Mouse (Mus musculus): ENCODE data around the gene Kantr. TPM values are rescaled to one million over a fixed set of nuclear protein-coding genes. Genes with fewer than 3 reads are reported as not detected.
"Not testable (repeated sequence)": the region's sequence is repeated elsewhere in the genome, so short reads cannot be mapped to it uniquely, and the experiment has no call there.

The Kantr gene
- polyA plus RNA-seq, 1 experiment from 2014 or later = 4.2 TPM

DNA sequence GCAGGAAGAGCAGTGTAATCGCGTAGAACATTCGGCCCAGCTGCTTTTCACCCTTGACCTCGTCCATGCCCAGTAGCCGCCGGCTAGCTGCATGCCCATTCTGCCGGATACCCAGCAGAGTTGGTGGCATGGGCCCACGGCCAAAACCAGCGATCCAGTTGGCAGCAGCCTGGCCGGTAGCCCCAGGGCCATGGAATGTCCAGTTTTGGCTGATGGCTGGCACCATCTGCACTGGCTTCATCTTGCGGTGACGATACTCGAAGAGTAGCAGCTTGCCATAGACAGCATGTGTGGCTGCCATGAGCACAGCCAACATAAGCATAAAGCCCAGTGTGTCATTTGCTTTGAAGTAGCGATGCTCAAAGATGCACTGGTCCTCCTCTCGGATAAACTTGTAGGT lies 19.3 kb upstream of the Kantr start:
- ATAC-seq = no peak
- no peak for TF ChIP-seq CTCF (IDR thresholded peaks at IDR 0.05; ENCODE audit: low read depth)
- H3K9me3 ChIP-seq (ENCODE audit: control insufficient read depth) = no peaks in the 10 kb centered on the region
- no peak overlapping the region for H3K4me2 ChIP-seq (replicated peaks; ENCODE audit: low read depth)
- WGBS = 91% methylated on average over 15 of the region's 15 CpGs
- H3K9ac ChIP-seq (ENCODE audit: low read depth, low read length) = no peak overlapping the region
- no peaks in the 10 kb centered on the region for H3K36me3 ChIP-seq (ENCODE audit: control insufficient read depth, insufficient read depth)
- no peak overlapping the region for H3K27ac ChIP-seq (ENCODE audit: low read depth, low read length)
- no peak overlapping the region for H3K4me3 ChIP-seq (ENCODE audit: low read depth, low read length)
- no peaks in the 10 kb centered on the region; the same call in 1 of the 2 replicates for H3K27me3 ChIP-seq (replicated peaks; ENCODE audit: control insufficient read depth, insufficient read depth, low read length)
- H3K4me1 ChIP-seq (replicated peaks; ENCODE audit: control insufficient read depth, insufficient read depth, low read length) = no peaks in the 10 kb centered on the region

DNA sequence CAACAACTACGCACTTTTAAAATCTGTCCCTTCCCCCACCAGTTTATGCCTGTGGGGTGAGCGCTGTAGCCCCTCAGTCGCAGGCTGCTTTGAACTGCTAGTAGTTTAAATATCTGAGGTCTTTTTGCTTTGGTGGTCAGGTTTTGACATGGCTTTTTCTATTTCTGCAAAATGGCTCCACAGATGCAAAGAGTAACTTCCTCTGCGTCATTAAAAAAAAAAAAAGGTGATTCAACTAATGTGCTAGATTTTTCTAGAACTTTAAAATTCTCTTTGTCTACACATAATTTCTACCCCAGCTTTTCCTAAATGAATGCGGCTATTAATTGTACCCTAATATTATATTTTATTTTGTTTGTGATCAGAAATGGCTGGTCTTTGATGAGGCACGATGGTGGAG lies 15.6 kb upstream of the Kantr start:
- no peak for ATAC-seq
- H3K27me3 ChIP-seq (replicated peaks; ENCODE audit: control insufficient read depth, insufficient read depth, low read length) = no peaks in the 10 kb centered on the region; the same call in 1 of the 2 replicates
- 33% methylated on average over 6 of the region's 6 CpGs for WGBS
- H3K9me3 ChIP-seq (ENCODE audit: control insufficient read depth) = no peaks in the 10 kb centered on the region
- peak overlapping the region; percentile 77 for H3K4me2 ChIP-seq (replicated peaks; ENCODE audit: low read depth)
- peak overlapping the region; percentile 57 for H3K4me3 ChIP-seq (ENCODE audit: low read depth, low read length)
- H3K4me1 ChIP-seq (replicated peaks; ENCODE audit: control insufficient read depth, insufficient read depth, low read length) = no peaks in the 10 kb centered on the region
- no peak for TF ChIP-seq CTCF (IDR thresholded peaks at IDR 0.05; ENCODE audit: low read depth)
- H3K36me3 ChIP-seq (ENCODE audit: control insufficient read depth, insufficient read depth) = 0 out of 2 replicates have a peak, but pooled peaks cover 4% of the 10 kb centered on the region
- H3K27ac ChIP-seq (ENCODE audit: low read depth, low read length) = 0 out of 2 replicates have a peak overlapping the region, but pooled peaks have one; percentile 66
- no peak overlapping the region for H3K9ac ChIP-seq (ENCODE audit: low read depth, low read length)

DNA sequence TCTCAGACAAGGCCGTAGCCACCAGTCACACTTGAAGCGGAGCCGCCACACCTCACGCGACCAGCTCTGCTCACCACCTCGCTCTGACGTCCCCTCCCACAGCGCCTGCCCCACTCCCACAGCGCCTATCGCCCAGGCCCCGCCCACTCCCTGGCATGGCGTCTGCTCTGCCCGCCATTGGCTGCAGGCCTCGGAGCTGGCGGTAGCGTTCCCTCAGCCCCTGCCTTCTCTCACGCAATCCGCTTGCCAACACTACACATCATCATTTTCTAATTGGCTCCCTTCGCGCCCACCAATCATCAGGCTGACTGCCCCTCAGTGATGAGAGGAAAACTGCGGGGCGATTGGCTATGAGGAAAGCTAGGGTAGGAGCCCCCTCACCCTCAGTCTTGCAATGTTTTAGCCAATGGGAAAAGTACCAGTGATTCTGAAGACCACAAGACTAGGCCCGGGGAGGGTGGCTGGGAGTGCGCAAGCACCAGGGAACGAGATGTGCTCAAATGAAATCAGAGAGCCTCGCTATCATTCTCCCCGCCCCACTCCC lies 15.1 kb upstream of the Kantr start, which contains the start of gene Tspyl2:
Tspyl2 (minus strand) TSS at position 68 of the 544 bp plus-strand sequence.
- TF ChIP-seq CTCF (IDR thresholded peaks at IDR 0.05; ENCODE audit: low read depth) = no peak
- 0 out of 2 replicates have a peak, but pooled peaks cover 4% of the 10 kb centered on the region for H3K36me3 ChIP-seq (ENCODE audit: control insufficient read depth, insufficient read depth)
- H3K9ac ChIP-seq (ENCODE audit: low read depth, low read length) = peak within 1 kb of the TSS; percentile 50
- H3K4me1 ChIP-seq (replicated peaks; ENCODE audit: control insufficient read depth, insufficient read depth, low read length) = no peaks in the 10 kb centered on the region
- H3K27me3 ChIP-seq (replicated peaks; ENCODE audit: control insufficient read depth, insufficient read depth, low read length) = no peaks in the 10 kb centered on the region; the same call in 1 of the 2 replicates
- peak within 1 kb of the TSS; percentile 77 for H3K4me2 ChIP-seq (replicated peaks; ENCODE audit: low read depth)
- no peaks in the 10 kb centered on the region for H3K9me3 ChIP-seq (ENCODE audit: control insufficient read depth)
- H3K4me3 ChIP-seq (ENCODE audit: low read depth, low read length) = peak within 1 kb of the TSS; percentile 57
- WGBS = 17% methylated on average over 23 of the region's 27 CpGs
- peak within 1 kb of the TSS; percentile 66 for H3K27ac ChIP-seq (ENCODE audit: low read depth, low read length)
- ATAC-seq = peak; percentile 98

DNA sequence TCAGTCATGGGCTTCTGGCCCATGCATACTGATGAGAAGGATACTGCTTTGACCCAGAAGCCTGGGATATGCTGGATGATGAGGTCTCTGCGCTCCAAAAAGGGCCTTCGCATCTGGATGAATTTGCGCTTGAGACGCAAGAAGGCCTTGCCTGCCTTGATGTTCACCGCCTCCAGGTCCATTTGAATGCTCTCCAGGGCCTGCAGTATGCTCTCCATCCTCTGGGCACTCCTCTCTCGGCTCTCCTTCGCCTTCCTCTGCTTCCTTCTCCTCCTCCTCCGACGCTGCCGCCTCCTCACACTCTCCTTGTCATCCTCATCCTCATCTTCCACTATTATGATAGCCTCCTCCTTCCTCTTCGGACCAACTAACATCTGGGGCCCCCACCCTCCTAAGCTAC lies 14.2 kb upstream of the Kantr start:
- Histone ChIP-seq H3K27ac (ENCODE audit: low read depth, low read length) (no peak overlapping the region), H3K4me2 (replicated peaks; ENCODE audit: low read depth) (peak overlapping the region; percentile 77), H3K4me1 (replicated peaks; ENCODE audit: control insufficient read depth, insufficient read depth, low read length) (no peaks in the 10 kb centered on the region), H3K36me3 (ENCODE audit: control insufficient read depth, insufficient read depth) (0 out of 2 replicates have a peak, but pooled peaks cover 4% of the 10 kb centered on the region), H3K9ac (ENCODE audit: low read depth, low read length) (no peak overlapping the region), H3K27me3 (replicated peaks; ENCODE audit: control insufficient read depth, insufficient read depth, low read length) (no peaks in the 10 kb centered on the region; the same call in 1 of the 2 replicates), H3K9me3 (ENCODE audit: control insufficient read depth) (no peaks in the 10 kb centered on the region), H3K4me3 (ENCODE audit: low read depth, low read length) (peak overlapping the region; percentile 57)
- 41% methylated on average over 11 of the region's 11 CpGs for WGBS
- TF ChIP-seq CTCF (IDR thresholded peaks at IDR 0.05; ENCODE audit: low read depth) = no peak
- ATAC-seq = no peak

DNA sequence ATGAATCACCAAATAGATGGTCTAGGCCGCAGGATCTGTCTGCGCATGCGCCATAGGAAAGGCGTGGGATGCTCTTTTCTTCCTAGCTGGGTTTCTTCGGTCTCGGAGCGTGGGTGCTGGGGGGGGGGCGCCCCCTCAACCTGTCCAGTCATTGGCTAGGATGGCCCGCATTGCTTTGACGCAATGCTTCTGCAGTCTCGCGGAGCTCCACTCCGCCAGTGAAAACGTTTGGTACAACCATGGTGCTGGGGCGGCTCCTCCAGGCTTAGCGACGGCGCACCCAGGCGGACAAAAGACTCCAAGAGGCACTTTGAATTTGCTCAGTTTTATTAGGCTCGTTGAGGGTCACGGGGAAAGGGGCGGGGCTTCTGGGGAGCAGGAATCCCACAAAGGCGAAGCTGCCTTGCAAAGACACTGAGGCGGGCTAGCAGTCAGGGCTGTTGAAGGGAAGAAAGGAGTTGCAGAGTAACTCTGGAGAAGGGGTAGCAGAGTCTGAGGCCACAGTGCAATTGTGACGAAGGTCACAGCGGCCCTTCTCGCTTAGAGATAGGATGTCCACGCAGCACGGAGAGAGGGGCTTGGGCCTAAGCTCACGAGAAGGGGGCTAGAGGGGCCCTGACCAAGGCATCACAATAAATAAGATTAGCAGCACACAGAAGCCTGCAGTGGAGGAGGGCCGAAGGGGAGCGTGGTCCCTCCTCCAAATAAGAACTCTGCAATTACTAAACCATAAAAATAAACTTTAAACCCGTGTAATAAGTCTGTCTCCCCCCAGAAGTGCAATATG lies 9.4 kb upstream of the Kantr start:
- ATAC-seq = peak; percentile 98
- WGBS = 17% methylated on average over 33 of the region's 33 CpGs
- Histone ChIP-seq H3K4me3 (ENCODE audit: low read depth, low read length) (peak overlapping the region; percentile 26), H3K4me2 (replicated peaks; ENCODE audit: low read depth) (peak overlapping the region; percentile 51), H3K9ac (ENCODE audit: low read depth, low read length) (0 out of 2 replicates have a peak overlapping the region, but pooled peaks have one; percentile 26), H3K4me1 (replicated peaks; ENCODE audit: control insufficient read depth, insufficient read depth, low read length) (no peaks in the 10 kb centered on the region), H3K36me3 (ENCODE audit: control insufficient read depth, insufficient read depth) (0 out of 2 replicates have a peak, but pooled peaks cover 4% of the 10 kb centered on the region), H3K27me3 (replicated peaks; ENCODE audit: control insufficient read depth, insufficient read depth, low read length) (no peaks in the 10 kb centered on the region), H3K9me3 (ENCODE audit: control insufficient read depth) (no peaks in the 10 kb centered on the region), H3K27ac (ENCODE audit: low read depth, low read length) (peak overlapping the region; percentile 66)
- peak; percentile 34 for TF ChIP-seq CTCF (IDR thresholded peaks at IDR 0.05; ENCODE audit: low read depth)

DNA sequence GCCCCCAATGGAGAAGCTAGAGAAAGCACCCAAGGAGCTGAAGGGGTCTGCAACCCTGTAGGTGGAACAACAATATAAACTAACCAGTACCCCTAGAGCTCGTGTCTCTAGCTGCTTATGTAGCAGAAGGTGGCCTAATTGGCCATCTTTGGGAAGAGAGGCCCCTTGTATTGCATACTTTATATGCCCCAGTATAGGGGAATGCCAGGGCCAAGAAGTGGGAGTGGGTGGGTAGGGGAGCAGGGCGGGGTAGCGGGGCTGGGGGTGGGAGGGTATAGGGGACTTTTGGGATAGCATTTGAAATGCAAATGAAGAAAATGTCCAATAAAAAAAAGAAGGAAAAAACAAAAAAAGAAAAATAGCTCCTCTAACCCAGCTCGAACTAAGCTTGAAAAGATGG lies 8.8 kb upstream of the Kantr start:
- H3K9ac ChIP-seq (ENCODE audit: low read depth, low read length); H3K27me3 ChIP-seq (replicated peaks; ENCODE audit: control insufficient read depth, insufficient read depth, low read length); H3K4me1 ChIP-seq (replicated peaks; ENCODE audit: control insufficient read depth, insufficient read depth, low read length); H3K27ac ChIP-seq (ENCODE audit: low read depth, low read length); H3K9me3 ChIP-seq (ENCODE audit: control insufficient read depth); H3K36me3 ChIP-seq (ENCODE audit: control insufficient read depth, insufficient read depth): not testable (repeated sequence)
- H3K4me3 ChIP-seq (ENCODE audit: low read depth, low read length) = peak overlapping the region; percentile 26; the same call in 1 of the 2 replicates
- 0 out of 2 replicates have a peak, but pooled peaks have one; percentile 5 for ATAC-seq
- H3K4me2 ChIP-seq (replicated peaks; ENCODE audit: low read depth) = peak overlapping the region; percentile 51
- WGBS = 44% methylated on average over 4 of the region's 4 CpGs

DNA sequence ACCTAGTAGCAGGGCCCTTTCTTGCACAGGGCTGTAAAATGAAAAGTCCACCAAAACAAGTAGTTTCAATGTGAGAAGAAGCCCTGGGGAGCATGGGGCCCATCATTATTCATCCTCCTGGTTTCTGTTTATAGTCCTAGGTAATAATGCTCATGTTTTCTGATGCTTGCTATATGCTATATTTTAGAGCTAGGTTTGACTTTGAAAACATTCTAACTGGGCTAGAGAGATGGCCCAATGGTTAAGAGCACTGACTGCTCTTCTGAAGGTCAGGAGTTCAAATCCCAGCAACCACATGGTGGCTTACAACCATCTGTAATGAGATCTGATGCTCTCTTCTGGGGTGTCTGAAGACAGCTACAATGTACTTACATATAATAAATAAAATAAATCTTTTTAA lies 2.1 kb upstream of the Kantr start:
- H3K27me3 ChIP-seq (replicated peaks; ENCODE audit: control insufficient read depth, insufficient read depth, low read length); H3K9me3 ChIP-seq (ENCODE audit: control insufficient read depth); ATAC-seq; H3K4me2 ChIP-seq (replicated peaks; ENCODE audit: low read depth); H3K9ac ChIP-seq (ENCODE audit: low read depth, low read length); H3K4me1 ChIP-seq (replicated peaks; ENCODE audit: control insufficient read depth, insufficient read depth, low read length); H3K4me3 ChIP-seq (ENCODE audit: low read depth, low read length); H3K27ac ChIP-seq (ENCODE audit: low read depth, low read length); H3K36me3 ChIP-seq (ENCODE audit: control insufficient read depth, insufficient read depth): not testable (repeated sequence)

All from intestine, postnatal 0 days (tissue).